Mouse (Mus musculus) forebrain, embryonic 13.5 days (tissue): ENCODE data around the gene Gm8011. TPM values are rescaled to one million over a fixed set of nuclear protein-coding genes. Genes with fewer than 3 reads are reported as not detected.
"Not testable (repeated sequence)": the region's sequence is repeated elsewhere in the genome, so short reads cannot be mapped to it uniquely, and the experiment has no call there.

Experiments
- ATAC-seq: fragments of 200-750 bp; cut with Nextera tagmentation; 2 replicates; pipeline ENCODE4 v1.8.0; 2017
- H3K27ac ChIP-seq: fragments of 300-500 bp; sonication (generic); 2 replicates; pipeline ENCODE4 v1.5.1; 2015; ENCODE audit warnings: inconsistent platforms, mild to moderate bottlenecking, moderate library complexity
- H3K27me3 ChIP-seq: fragments of 300-500 bp; sonication (generic); 2 replicates; pipeline ENCODE4 v1.6.1; 2015; ENCODE audit warnings: mild to moderate bottlenecking, inconsistent platforms
- H3K36me3 ChIP-seq: fragments of 300-500 bp; sonication (generic); 2 replicates; pipeline ENCODE4 v1.6.1; 2015; ENCODE audit warnings: mild to moderate bottlenecking, inconsistent platforms; ENCODE audit not compliant: poor library complexity, severe bottlenecking
- H3K4me1 ChIP-seq: fragments of 300-500 bp; sonication (generic); 2 replicates; pipeline ENCODE4 v1.6.1; 2015; ENCODE audit warnings: inconsistent platforms
- H3K4me2 ChIP-seq: fragments of 300-500 bp; sonication (generic); 2 replicates; pipeline ENCODE4 v1.6.1; 2015; ENCODE audit warnings: inconsistent platforms, mild to moderate bottlenecking, moderate library complexity
- H3K4me3 ChIP-seq: fragments of 300-500 bp; sonication (generic); 2 replicates; pipeline ENCODE4 v1.5.1; 2015; ENCODE audit warnings: mild to moderate bottlenecking, inconsistent platforms
- H3K9ac ChIP-seq: fragments of 300-500 bp; sonication (generic); 2 replicates; pipeline ENCODE4 v1.6.1; 2015; ENCODE audit warnings: mild to moderate bottlenecking, inconsistent platforms
- H3K9me3 ChIP-seq: fragments of 300-500 bp; sonication (generic); replicated peaks from 2 replicates; pipeline ENCODE4 v1.6.1; 2016; ENCODE audit warnings: inconsistent platforms
- WGBS: fragments of 180-500 bp; shearing (Covaris S2); methylation state at CpG from one replicate; pipeline ENCODE4 v1.1.7; 2015; 5-methylcytosine and 5-hydroxymethylcytosine counted together
- polyA plus RNA-seq: library from polyadenylated mRNA; unstranded; fragments of >200 nt; fragmentation: Nextera tagmentation; extraction: Ambion mirVana; gene quantifications from 2 replicates; pipeline ENCODE4 v1.2.1, GENCODE M21; 2015

The Gm8011 gene
- polyA plus RNA-seq, result not detected in 2 replicates

DNA sequence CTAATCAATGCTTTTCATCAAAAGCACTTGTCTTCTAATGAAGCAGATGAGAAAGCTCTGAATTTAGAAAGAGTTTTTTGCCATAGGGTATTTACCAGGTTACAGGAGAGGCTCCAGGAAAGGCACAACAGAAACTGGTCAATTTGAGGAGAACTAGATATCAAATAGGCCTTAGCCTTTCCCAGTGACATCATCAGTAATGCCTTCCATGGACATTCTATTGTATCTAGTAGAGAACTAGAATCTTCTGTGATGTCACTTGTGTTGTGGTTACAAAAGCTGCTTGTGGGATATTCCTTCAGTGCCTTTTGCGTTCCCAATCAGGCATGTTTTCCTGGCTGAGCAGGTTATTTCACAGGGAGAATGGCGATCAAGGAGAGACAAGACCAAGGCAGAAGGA lies at the start of gene Gm8011:
Gene Gm8011 (plus strand): TSS at position 301 of the 400 bp plus-strand sequence.
- not testable (repeated sequence) for H3K27me3 ChIP-seq, H3K9ac ChIP-seq, H3K27ac ChIP-seq, H3K4me2 ChIP-seq, H3K36me3 ChIP-seq, H3K9me3 ChIP-seq, ATAC-seq, H3K4me3 ChIP-seq, H3K4me1 ChIP-seq
- WGBS, result 61% methylated on average over 2 of the region's 2 CpGs

DNA sequence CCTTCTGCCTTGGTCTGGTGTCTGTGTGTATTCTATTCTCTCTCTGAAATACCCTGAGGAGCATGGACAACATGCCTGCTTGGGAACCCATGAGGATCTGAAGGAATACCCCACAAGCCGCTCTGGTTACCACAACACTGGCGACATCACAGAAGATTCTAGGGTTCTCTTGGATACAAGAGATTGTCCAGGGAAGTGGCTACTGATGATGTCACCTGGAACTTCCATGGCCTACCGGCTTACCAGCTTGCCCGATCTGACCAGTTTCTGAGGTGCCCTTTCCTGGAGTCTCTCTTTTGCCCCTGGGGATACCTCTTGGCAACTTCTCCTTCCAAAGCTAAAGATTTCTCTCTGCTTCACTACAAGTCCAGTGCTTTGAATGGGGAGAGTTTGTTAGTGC lies 24.1 kb upstream of the Gm8011 start, which contains the start of gene Gm8005:
Gene Gm8005 (minus strand): TSS at position 101 of the 400 bp plus-strand sequence.
- H3K4me3 ChIP-seq, H3K27ac ChIP-seq, ATAC-seq, H3K27me3 ChIP-seq, H3K9ac ChIP-seq, H3K36me3 ChIP-seq, H3K4me2 ChIP-seq, H3K9me3 ChIP-seq, H3K4me1 ChIP-seq: not testable (repeated sequence)
- WGBS, result 98% methylated on average over 2 of the region's 4 CpGs

DNA sequence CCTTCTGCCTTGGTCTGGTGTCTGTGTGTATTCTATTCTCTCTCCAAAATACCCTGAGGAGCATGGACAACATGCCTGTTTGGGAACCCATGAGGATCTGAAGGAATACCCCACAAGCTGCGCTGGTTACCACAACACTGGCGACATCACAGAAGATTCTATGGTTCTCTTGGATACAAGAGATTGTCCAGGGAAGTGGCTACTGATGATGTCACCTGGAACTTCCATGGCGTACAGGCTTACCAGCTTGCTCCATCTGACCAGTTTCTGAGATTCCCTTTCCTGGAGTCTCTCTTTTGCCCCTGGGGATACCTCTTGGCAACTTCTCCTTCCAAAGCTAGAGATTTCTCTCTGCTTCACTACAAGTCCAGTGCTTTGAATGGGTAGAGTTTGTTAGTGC lies 38.6 kb downstream of the Gm8011 start, which contains the start of gene Gm8020:
Gene Gm8020 (minus strand): TSS at position 101 of the 400 bp plus-strand sequence.
- H3K4me3 ChIP-seq, H3K4me2 ChIP-seq, H3K9ac ChIP-seq, H3K27ac ChIP-seq, H3K9me3 ChIP-seq, H3K4me1 ChIP-seq, H3K27me3 ChIP-seq, ATAC-seq, H3K36me3 ChIP-seq: not testable (repeated sequence)
- WGBS, result 76% methylated on average over 2 of the region's 3 CpGs

Other genes with a start within 250 kb of the Gm8011 start
- not detected in 2 replicates for gene Gm17026, start 203.8 kb upstream of the Gm8011 start, polyA plus RNA-seq
- gene Gm9611, start 166.5 kb upstream of the Gm8011 start, polyA plus RNA-seq, result not detected in 2 replicates
- not detected in 2 replicates for gene Gm7995, start 153.7 kb upstream of the Gm8011 start, polyA plus RNA-seq
- gene Gm8005, start 24.2 kb upstream of the Gm8011 start, polyA plus RNA-seq, result not detected in 2 replicates
- not detected in 2 replicates for gene Gm8020, start 38.5 kb downstream of the Gm8011 start, polyA plus RNA-seq
- gene Gm8024, start 60.4 kb downstream of the Gm8011 start, polyA plus RNA-seq, result not detected in 2 replicates
- gene Gm17124, start 136.0 kb downstream of the Gm8011 start, polyA plus RNA-seq, result not detected in 2 replicates
- not detected in 2 replicates for gene Gm3633, start 178.0 kb downstream of the Gm8011 start, polyA plus RNA-seq
- not detected in 2 replicates for gene Gm10378, start 192.1 kb downstream of the Gm8011 start, polyA plus RNA-seq